Mouse (Mus musculus) intestine, postnatal 0 days (tissue): Measurements from ENCODE around the gene Itpkb. TPM values are rescaled to one million over a fixed set of nuclear protein-coding genes. Genes with fewer than 3 reads are reported as not detected.
A peak's percentile ranks its signal among the peaks of the same experiment; 100 is the strongest.

Source experiments
- ATAC-seq: fragments of 200-750 bp; cut with Nextera tagmentation; 2 replicates; pipeline ENCODE4 v1.8.0; 2017; ENCODE audit warnings: mild to moderate bottlenecking, moderate TSS enrichment, moderate library complexity
- H3K27ac ChIP-seq: fragments of 300-500 bp; sonication (generic); 2 replicates; pipeline ENCODE4 v1.5.1; 2014; ENCODE audit warnings: mild to moderate bottlenecking, low read depth, low read length, moderate library complexity
- H3K27me3 ChIP-seq: fragments of 300-500 bp; sonication (generic); replicated peaks from 2 replicates; pipeline ENCODE4 v1.6.1; 2014; ENCODE audit warnings: low read length, mixed read lengths; ENCODE audit not compliant: control insufficient read depth, insufficient read depth
- H3K36me3 ChIP-seq: fragments of 300-500 bp; sonication (generic); 2 replicates; pipeline ENCODE4 v1.6.1; 2014; ENCODE audit warnings: mild to moderate bottlenecking, moderate library complexity; ENCODE audit not compliant: control insufficient read depth, insufficient read depth
- H3K4me1 ChIP-seq: fragments of 300-500 bp; sonication (generic); replicated peaks from 2 replicates; pipeline ENCODE4 v1.6.1; 2014; ENCODE audit warnings: antibody characterized with exemption, low read length, mixed read lengths; ENCODE audit not compliant: control insufficient read depth, insufficient read depth
- H3K4me2 ChIP-seq: fragments of 300-500 bp; sonication (generic); replicated peaks from 2 replicates; pipeline ENCODE4 v1.6.1; 2014; ENCODE audit warnings: low read depth, mild to moderate bottlenecking, moderate library complexity
- H3K4me3 ChIP-seq: fragments of 300-500 bp; sonication (generic); 2 replicates; pipeline ENCODE4 v1.5.1; 2014; ENCODE audit warnings: low read depth, low read length
- H3K9ac ChIP-seq: fragments of 300-500 bp; sonication (generic); 2 replicates; pipeline ENCODE4 v1.6.1; 2014; ENCODE audit warnings: mild to moderate bottlenecking, low read depth, low read length
- H3K9me3 ChIP-seq: fragments of 300-500 bp; sonication (generic); 2 replicates; pipeline ENCODE4 v1.6.1; 2016; ENCODE audit warnings: mixed run types; ENCODE audit not compliant: control insufficient read depth
- CTCF ChIP-seq: sonication (generic); IDR thresholded peaks from 2 replicates; pipeline ENCODE4 v1.5.1; 2016; ENCODE audit warnings: low read depth, mild to moderate bottlenecking, control low read depth, antibody characterized with exemption, moderate library complexity
- WGBS: fragments of 180-500 bp; shearing (Covaris S2); extraction: QIAGEN DNeasy Blood & Tissue Kit; methylation state at CpG from one replicate; pipeline ENCODE4 v1.1.7; 2014; 5-methylcytosine and 5-hydroxymethylcytosine counted together
- polyA plus RNA-seq: library from polyadenylated mRNA; unstranded; fragments of >200 nt; fragmentation: Nextera tagmentation; extraction: Ambion mirVana; gene quantifications from 2 replicates; pipeline ENCODE4 v1.2.1, GENCODE M21; 2015

Itpkb gene
- polyA plus RNA-seq, 1 experiment from 2014 or later, result 2.3 TPM

DNA sequence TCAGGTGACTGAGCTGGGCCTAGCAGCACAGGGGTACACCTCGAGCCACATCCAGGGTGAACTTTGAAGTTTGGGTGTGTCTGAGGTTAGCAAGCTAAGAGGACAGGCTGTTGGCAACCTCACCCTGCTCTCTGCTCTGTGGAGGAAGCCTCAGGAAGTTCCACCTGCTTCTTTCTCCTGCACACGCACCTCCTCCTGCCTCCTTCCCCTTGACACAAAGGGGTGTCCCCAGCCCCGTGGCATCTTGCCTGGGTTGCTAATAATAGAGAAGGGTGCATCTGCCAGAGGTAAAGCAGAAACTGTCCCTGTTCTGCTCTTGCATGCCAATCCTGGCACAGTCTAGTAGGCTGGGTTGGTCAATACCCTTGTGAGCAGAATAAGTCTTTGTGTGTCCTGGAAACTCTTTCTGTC is 60.0 kb downstream of the Itpkb start:
- peak overlapping the region; percentile 68 for H3K27ac ChIP-seq
- H3K4me1 ChIP-seq, result peaks cover 11% of the 10 kb centered on the region; the same call in 1 of the 2 replicates
- ATAC-seq, result peak; percentile 82
- no peak for TF ChIP-seq CTCF
- no peak overlapping the region for H3K4me2 ChIP-seq
- H3K4me3 ChIP-seq, result no peak overlapping the region
- H3K9me3 ChIP-seq, result no peaks in the 10 kb centered on the region
- peak overlapping the region; percentile 13; the same call in 1 of the 2 replicates for H3K9ac ChIP-seq
- 21% methylated on average over 3 of the region's 3 CpGs for WGBS
- no peaks in the 10 kb centered on the region for H3K36me3 ChIP-seq
- no peaks in the 10 kb centered on the region for H3K27me3 ChIP-seq

DNA sequence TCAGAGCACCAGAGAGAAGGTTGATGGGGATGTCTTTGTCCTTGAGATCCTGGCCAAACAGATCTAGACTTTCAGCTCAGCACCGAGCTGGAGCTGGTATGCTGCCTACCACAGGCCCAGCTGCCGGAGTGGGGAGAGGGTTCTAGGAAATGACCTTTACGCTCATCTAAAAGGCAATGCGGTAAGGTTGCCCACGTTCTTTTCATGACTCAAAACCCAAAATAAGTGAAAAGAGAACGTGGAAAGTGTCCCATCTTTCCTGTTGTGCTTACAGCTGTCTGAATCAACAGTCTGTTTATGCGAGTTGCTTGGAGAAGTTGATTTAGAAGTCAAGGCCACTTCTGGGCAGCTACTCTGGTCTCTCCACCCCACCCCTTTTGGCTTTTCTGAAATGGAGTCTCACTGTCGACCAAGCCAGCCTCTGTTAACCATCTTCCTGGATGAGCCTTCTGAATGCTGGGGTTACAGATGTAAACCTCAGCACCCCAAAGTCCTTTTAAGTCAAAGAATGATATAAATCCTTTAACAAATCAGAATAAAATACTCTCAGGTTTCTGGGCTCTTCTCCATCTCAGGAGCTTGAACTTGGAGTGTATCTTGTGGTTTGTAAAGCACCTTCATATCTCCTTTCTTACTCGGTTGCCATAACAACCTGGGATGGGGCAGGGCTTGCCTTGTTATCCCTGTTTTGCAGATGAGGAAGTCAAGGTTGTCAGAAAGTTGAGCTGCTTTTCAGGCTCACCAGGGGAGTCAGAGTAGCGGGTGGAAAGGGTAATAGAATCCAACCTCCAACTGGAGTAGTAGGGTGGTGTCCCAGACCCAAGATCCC is 60.7 kb downstream of the Itpkb start:
- H3K9me3 ChIP-seq, result no peaks in the 10 kb centered on the region
- peaks cover 11% of the 10 kb centered on the region; the same call in 1 of the 2 replicates for H3K4me1 ChIP-seq
- ATAC-seq, result no peak
- no peaks in the 10 kb centered on the region for H3K36me3 ChIP-seq
- no peaks in the 10 kb centered on the region for H3K27me3 ChIP-seq
- no peak overlapping the region for H3K4me2 ChIP-seq
- peak overlapping the region; percentile 68 for H3K27ac ChIP-seq
- 55% methylated on average over 10 of the region's 10 CpGs for WGBS
- H3K9ac ChIP-seq, result peak overlapping the region; percentile 13; the same call in 1 of the 2 replicates
- H3K4me3 ChIP-seq, result no peak overlapping the region
- TF ChIP-seq CTCF, result no peak

DNA sequence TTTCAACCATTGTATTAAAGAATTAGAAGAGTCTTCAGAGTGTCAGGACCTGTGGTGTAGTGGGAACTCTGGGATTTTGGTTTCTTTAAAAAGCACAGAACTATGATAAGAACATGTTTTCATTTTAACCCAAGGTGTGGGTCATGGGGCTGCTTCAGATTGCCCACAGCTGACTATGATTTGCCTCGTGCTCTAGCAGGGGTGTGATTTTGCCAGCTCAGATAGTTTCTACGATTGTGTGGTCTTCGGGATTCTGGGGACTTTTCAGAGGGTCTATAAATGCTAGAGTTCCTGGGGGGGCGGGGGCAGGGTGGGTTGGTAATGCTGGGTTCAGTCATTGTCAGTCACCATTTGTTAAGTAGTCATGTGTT is 61.3 kb downstream of the Itpkb start:
- no peak for ATAC-seq
- Histone ChIP-seq H3K4me3 (no peak overlapping the region), H3K36me3 (no peaks in the 10 kb centered on the region), H3K27ac (no peak overlapping the region), H3K9ac (no peak overlapping the region), H3K4me2 (no peak overlapping the region), H3K9me3 (no peaks in the 10 kb centered on the region), H3K4me1 (peaks cover 11% of the 10 kb centered on the region; the same call in 1 of the 2 replicates), H3K27me3 (no peaks in the 10 kb centered on the region)
- no peak for TF ChIP-seq CTCF
- WGBS, result 95% methylated on average over 4 of the region's 4 CpGs

DNA sequence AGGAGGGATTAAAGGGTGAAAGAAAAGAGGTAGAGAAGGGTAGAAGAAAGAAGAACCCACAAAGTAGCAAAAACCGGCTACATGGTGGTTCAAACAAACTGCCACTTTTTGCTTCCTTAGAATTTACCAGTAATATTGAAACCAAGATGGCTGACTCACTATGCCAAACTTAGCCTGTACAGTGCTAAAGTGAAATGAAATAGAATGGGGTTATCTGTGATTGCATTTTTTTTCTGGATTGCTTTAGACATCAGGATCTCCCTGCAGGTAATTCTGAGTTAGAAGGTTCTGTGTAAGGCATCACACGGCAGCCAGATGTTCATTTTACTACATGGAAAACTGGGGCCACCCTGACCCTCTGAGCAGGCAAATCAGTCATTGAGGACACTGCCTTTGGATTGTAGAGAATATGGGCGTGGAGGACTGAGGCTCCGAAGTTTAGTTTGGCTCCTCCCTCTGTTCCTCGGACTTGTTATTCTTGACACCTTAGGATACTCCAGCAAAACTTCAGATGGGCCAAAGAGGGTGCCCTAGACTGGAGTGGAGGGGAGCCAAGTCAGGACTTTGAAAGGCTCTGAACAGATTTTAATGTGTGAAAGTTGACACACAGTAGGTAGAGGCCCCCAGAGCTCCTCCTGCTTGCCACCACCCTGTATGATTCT is 62.0 kb downstream of the Itpkb start:
- 65% methylated on average over 5 of the region's 5 CpGs for WGBS
- H3K27ac ChIP-seq, result no peak overlapping the region
- no peak for TF ChIP-seq CTCF

DNA sequence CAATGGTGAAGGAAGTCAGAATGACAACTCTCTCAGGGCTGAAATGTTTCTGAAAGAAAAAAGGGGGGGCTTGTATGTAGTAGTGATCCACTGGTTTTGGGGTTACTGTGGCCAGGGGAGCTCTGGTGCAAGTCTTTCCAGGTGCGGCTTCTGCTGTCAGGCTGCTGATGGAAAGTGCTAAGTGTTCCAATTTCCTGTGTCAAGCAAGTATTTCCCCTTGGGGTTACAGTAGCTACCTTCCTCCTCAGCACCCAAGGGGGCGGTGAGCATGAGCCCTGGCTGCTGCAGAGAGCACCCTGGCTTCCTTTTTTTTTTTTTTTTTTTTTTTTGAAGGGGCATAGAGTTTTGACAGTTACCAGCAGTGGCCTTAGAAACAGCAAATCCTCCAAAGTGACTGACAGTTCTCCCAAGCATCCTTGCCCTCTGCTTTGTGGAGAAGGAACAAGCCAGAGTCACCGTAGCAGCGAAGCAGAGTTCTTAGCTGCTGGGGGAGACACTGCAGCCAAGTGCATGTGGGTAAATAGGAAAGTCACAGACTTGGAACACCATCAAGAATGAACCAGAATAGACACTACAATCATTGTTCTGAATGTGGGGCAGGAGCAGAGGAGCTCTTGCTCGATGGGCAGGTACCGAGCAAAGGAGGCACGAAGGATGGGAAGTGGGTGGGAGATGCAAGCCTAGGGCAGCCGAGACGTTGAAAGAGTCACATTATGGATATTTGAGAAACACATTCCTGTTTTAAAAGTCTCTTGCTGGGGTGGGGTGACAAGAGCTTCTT is 62.9 kb downstream of the Itpkb start:
- TF ChIP-seq CTCF, result no peak
- no peak for ATAC-seq
- WGBS, result 81% methylated on average over 9 of the region's 9 CpGs
- H3K27ac ChIP-seq, result no peak overlapping the region
- H3K27me3 ChIP-seq, result no peaks in the 10 kb centered on the region
- H3K4me3 ChIP-seq, result no peak overlapping the region
- peaks cover 6% of the 10 kb centered on the region; the same call in 1 of the 2 replicates for H3K4me1 ChIP-seq
- no peaks in the 10 kb centered on the region for H3K36me3 ChIP-seq
- no peak overlapping the region for H3K9ac ChIP-seq
- no peak overlapping the region for H3K4me2 ChIP-seq
- no peaks in the 10 kb centered on the region for H3K9me3 ChIP-seq

More for the DNA sequence above, 62.0 kb downstream of the Itpkb start:
- H3K9ac ChIP-seq, result no peak overlapping the region
- peaks cover 11% of the 10 kb centered on the region; the same call in 1 of the 2 replicates for H3K4me1 ChIP-seq
- no peaks in the 10 kb centered on the region for H3K9me3 ChIP-seq
- H3K4me2 ChIP-seq, result no peak overlapping the region
- H3K27me3 ChIP-seq, result no peaks in the 10 kb centered on the region
- no peaks in the 10 kb centered on the region for H3K36me3 ChIP-seq
- ATAC-seq, result no peak
- H3K4me3 ChIP-seq, result no peak overlapping the region

DNA sequence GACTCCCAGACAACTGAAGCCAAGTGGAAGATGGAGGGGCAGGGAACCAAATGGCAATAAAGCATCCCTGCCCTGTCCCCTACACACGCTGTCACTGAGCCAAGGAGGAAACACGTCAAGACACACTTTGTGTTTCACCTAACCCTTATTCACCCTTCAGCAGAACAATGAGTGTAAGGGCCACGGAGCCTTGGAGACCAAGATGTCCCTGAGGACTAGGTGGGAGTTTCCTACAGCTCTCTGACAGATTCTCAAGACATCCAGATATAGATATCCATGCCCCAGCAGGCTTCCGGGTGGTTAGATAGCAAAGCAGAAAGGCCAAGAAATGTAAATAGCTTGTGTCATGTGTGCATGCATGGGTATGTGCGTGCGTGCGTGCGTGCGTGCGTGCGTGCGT is 63.6 kb downstream of the Itpkb start:
- no peak overlapping the region for H3K4me2 ChIP-seq
- 88% methylated on average over 12 of the region's 12 CpGs for WGBS
- no peaks in the 10 kb centered on the region for H3K9me3 ChIP-seq
- no peaks in the 10 kb centered on the region for H3K36me3 ChIP-seq
- ATAC-seq, result no peak
- H3K27ac ChIP-seq, result no peak overlapping the region
- no peak for TF ChIP-seq CTCF
- H3K9ac ChIP-seq, result no peak overlapping the region
- no peaks in the 10 kb centered on the region for H3K27me3 ChIP-seq
- no peak overlapping the region for H3K4me3 ChIP-seq
- peaks cover 4% of the 10 kb centered on the region; the same call in 1 of the 2 replicates for H3K4me1 ChIP-seq
